Mouse (Mus musculus) small intestine, adult 2 months (tissue): ENCODE measurements at regions not wholly inside any gene's neighbourhood (a gene's known extent, or its start where the extent isn't known, plus 50 kb on each side); places are given as distances from the start of the nearest gene placed in this dataset.

Experiments
- CTCF ChIP-seq: fragments of 200-500 bp; IDR thresholded peaks from 2 replicates; pipeline ENCODE4 v1.5.1; 2012; ENCODE audit warnings: low read depth, mild to moderate bottlenecking, control low read depth, inconsistent platforms, low read length, moderate library complexity, mixed read lengths; ENCODE audit not compliant: insufficient replicate concordance, insufficient read length; ENCODE audit errors: extremely low read depth
- POLR2A ChIP-seq: fragments of 200-500 bp; IDR thresholded peaks from 2 replicates; pipeline ENCODE4 v1.6.1; 2012; ENCODE audit warnings: low read depth, mild to moderate bottlenecking, control low read depth, inconsistent platforms, low read length, moderate library complexity

DNA sequence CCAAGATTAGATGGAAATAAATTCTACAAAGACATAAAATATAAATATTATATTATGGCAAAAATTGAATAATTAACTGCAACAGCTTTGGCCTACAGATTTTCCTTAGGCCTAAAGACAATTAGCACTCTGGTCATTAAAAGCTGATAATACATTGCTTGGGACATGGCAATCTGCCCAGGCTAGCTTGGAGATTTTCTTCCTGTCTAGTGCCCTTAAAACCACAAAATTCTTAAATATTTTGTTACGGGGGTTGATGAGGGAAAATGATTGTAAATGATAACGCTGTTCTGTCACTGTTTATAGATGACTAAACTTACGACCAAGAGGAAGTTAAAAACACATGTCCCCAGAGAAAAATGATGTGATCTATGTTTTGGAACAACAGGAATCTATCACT lies 261.9 kb downstream of the Epha7 start:
- TF ChIP-seq CTCF, result no peak
- TF ChIP-seq POLR2A, result no peak
